Mouse (Mus musculus): ENCODE measurements around the gene Gm49378. TPM values are rescaled to one million over a fixed set of nuclear protein-coding genes. Genes with fewer than 3 reads are reported as not detected.
A peak's percentile ranks its signal among the peaks of the same experiment; 100 is the strongest.

The Gm49378 gene
- polyA plus RNA-seq, 1 experiment from 2014 or later, result 3.9 TPM

DNA sequence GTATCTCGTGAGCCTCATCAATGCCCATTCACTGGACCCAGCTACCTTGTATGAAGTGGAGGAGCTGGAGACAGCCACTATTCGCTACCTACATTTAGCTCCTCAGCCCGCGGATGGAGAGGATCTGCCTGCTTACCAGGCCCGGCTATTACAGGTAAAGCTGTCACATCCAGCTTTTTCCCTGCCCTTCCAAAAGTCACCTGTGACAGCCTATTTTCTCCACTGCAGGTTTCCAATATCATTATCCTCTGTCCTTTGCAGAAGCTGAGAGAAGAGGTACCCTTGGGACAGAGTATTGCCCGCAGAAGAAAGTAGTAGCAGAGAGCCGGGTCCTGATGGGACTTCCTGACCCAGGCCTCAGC is 34.4 kb downstream of the Gm49378 start, which contains the start of gene Irf9:
Gene Irf9 (plus strand): TSS at position 301 of the 362 bp plus-strand sequence.
- no peak for ATAC-seq (ENCODE audit: insufficient number of reproducible peaks, insufficient read depth, low FRiP score, low read depth)
- Histone ChIP-seq H3K4me1 (ENCODE audit: control insufficient read depth, insufficient read depth, low read length) (peaks cover 10% of the 10 kb centered on the region; the same call in 1 of the 2 replicates), H3K4me2 (replicated peaks; ENCODE audit: low read depth, low read length) (peak within 1 kb of the TSS; percentile 49)

DNA sequence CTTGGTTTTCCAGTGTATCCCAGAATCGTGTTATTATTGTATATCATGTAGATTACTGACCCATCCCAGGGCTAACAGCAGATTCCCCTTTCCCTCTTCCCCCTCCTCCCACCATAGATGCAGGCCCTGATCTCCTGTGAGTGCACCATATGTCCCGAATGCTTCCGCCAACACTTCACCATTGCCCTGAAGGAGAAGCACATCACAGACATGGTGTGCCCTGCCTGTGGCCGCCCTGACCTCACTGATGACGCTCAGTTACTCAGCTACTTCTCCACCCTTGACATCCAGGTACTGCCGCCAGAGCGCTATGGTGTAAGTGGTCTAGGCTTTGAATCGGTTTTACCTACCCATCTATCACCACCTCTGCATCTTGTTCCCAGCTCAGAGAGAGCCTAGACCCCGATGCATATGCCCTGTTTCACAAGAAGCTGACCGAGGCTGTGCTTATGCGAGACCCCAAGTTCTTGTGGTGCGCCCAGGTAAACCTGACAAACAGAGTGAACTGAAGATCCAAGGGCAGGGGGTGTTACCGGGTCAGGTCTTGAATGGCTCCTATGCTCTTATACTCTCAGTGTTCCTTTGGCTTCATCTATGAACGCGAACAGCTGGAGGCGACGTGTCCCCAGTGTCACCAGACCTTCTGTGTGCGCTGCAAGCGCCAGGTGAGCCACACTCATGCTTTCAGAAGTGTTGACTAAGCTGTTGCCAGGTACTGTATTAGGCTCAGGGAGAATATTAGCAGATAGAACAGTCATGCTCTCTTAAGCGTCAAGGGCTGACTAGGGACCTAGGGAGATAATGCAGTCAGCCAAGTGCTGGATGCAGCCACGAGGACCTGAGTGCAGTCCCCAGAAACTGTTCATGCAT is 38.9 kb downstream of the Gm49378 start:
- peaks cover 71% of the 10 kb centered on the region for H3K36me3 ChIP-seq (ENCODE audit: control insufficient read depth, insufficient read depth, low read length)
- 95% methylated on average over 21 of the region's 21 CpGs for WGBS

More for the DNA sequence above, 34.4 kb downstream of the Gm49378 start, which contains the start of gene Irf9:
- WGBS, result 87% methylated on average over 7 of the region's 7 CpGs
- Histone ChIP-seq H3K27me3 (ENCODE audit: control insufficient read depth, insufficient read depth, low read length) (no peaks in the 10 kb centered on the region), H3K9me3 (ENCODE audit: control insufficient read depth, low read depth, low read length) (no peaks in the 10 kb centered on the region), H3K9ac (replicated peaks; ENCODE audit: low read depth, low read length) (0 out of 2 replicates have a peak within 1 kb of the TSS, but pooled peaks have one; percentile 11), H3K36me3 (ENCODE audit: control insufficient read depth, insufficient read depth, low read length) (peaks cover 59% of the 10 kb centered on the region), H3K27ac (ENCODE audit: low read length) (peak within 1 kb of the TSS; percentile 79), H3K4me3 (ENCODE audit: low read depth, low read length) (peak within 1 kb of the TSS; percentile 29)

DNA sequence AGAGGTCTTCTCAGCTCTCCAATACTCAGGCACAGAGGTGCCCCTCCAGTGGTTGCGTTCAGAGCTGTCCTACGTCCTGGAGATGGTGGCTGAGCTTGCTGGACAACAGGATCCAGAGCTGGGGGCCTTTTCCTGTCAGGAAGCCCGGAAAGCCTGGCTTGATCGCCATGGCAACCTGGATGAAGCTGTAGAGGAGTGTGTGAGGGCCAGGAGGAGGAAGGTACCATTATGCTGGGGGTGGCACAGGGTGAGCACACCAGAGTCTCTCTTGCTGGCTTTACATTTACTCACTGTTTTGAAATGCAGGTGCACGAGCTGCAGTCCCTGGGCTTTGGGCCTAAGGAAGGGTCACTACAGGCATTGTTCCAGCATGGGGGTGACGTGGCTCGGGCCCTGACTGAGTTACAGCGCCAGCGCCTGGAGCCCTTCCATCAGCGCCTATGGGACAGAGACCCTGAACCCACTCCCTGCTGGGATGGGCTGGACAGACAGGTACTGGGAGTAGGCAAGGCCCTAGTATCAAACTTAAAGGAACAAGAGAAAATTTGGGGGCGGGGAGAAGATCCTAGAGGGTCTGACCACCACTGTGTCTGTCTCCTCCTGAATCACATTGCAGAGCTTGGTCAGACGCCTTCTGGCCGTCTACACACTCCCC is 41.5 kb downstream of the Gm49378 start:
- Histone ChIP-seq H3K9ac (replicated peaks; ENCODE audit: low read depth, low read length) (no peak overlapping the region), H3K27ac (ENCODE audit: low read length) (no peak overlapping the region), H3K36me3 (ENCODE audit: control insufficient read depth, insufficient read depth, low read length) (peaks cover 51% of the 10 kb centered on the region), H3K9me3 (ENCODE audit: control insufficient read depth, low read depth, low read length) (no peaks in the 10 kb centered on the region), H3K4me3 (ENCODE audit: low read depth, low read length) (no peak overlapping the region), H3K27me3 (ENCODE audit: control insufficient read depth, insufficient read depth, low read length) (no peaks in the 10 kb centered on the region), H3K4me2 (replicated peaks; ENCODE audit: low read depth, low read length) (no peak overlapping the region), H3K4me1 (ENCODE audit: control insufficient read depth, insufficient read depth, low read length) (peaks cover 14% of the 10 kb centered on the region)
- 86% methylated on average over 13 of the region's 13 CpGs for WGBS
- ATAC-seq (ENCODE audit: insufficient number of reproducible peaks, insufficient read depth, low FRiP score, low read depth), result no peak

More for the DNA sequence above, 38.9 kb downstream of the Gm49378 start:
- peaks cover 6% of the 10 kb centered on the region; the same call in 1 of the 2 replicates for H3K4me1 ChIP-seq (ENCODE audit: control insufficient read depth, insufficient read depth, low read length)
- ATAC-seq (ENCODE audit: insufficient number of reproducible peaks, insufficient read depth, low FRiP score, low read depth), result no peak
- no peak overlapping the region for H3K27ac ChIP-seq (ENCODE audit: low read length)
- no peaks in the 10 kb centered on the region for H3K9me3 ChIP-seq (ENCODE audit: control insufficient read depth, low read depth, low read length)
- no peak overlapping the region for H3K4me3 ChIP-seq (ENCODE audit: low read depth, low read length)
- H3K9ac ChIP-seq (replicated peaks; ENCODE audit: low read depth, low read length), result no peak overlapping the region
- H3K4me2 ChIP-seq (replicated peaks; ENCODE audit: low read depth, low read length), result no peak overlapping the region
- no peaks in the 10 kb centered on the region for H3K27me3 ChIP-seq (ENCODE audit: control insufficient read depth, insufficient read depth, low read length)

DNA sequence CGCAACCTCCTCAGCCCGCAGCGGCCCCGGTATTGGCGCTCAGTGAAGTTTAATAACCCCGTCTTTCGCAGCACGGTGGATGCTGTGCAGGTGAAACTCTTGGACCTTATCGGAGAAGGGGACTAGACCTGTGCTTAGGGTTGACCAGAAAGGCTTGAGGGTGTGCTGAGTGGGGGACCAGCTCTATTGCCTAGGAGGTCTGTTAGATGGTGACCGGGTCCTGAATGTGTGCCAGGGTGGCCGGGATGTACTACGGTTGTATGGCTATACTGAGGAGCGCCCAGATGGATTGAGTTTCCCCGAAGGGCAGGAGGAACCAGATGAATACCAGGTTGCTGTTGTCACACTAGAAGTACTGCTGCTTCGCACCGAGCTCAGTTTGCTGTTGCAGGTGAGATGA is 45.5 kb downstream of the Gm49378 start:
- no peaks in the 10 kb centered on the region for H3K27me3 ChIP-seq (ENCODE audit: control insufficient read depth, insufficient read depth, low read length)
- H3K9me3 ChIP-seq (ENCODE audit: control insufficient read depth, low read depth, low read length), result no peaks in the 10 kb centered on the region
- ATAC-seq (ENCODE audit: insufficient number of reproducible peaks, insufficient read depth, low FRiP score, low read depth), result no peak
- peak overlapping the region; percentile 78 for H3K9ac ChIP-seq (replicated peaks; ENCODE audit: low read depth, low read length)
- peak overlapping the region; percentile 71; the same call in 1 of the 2 replicates for H3K27ac ChIP-seq (ENCODE audit: low read length)
- H3K4me2 ChIP-seq (replicated peaks; ENCODE audit: low read depth, low read length), result peak overlapping the region; percentile 96
- H3K36me3 ChIP-seq (ENCODE audit: control insufficient read depth, insufficient read depth, low read length), result peaks cover 31% of the 10 kb centered on the region
- peaks cover 18% of the 10 kb centered on the region for H3K4me1 ChIP-seq (ENCODE audit: control insufficient read depth, insufficient read depth, low read length)
- peak overlapping the region; percentile 86 for H3K4me3 ChIP-seq (ENCODE audit: low read depth, low read length)
- WGBS, result 5% methylated on average over 16 of the region's 16 CpGs

DNA sequence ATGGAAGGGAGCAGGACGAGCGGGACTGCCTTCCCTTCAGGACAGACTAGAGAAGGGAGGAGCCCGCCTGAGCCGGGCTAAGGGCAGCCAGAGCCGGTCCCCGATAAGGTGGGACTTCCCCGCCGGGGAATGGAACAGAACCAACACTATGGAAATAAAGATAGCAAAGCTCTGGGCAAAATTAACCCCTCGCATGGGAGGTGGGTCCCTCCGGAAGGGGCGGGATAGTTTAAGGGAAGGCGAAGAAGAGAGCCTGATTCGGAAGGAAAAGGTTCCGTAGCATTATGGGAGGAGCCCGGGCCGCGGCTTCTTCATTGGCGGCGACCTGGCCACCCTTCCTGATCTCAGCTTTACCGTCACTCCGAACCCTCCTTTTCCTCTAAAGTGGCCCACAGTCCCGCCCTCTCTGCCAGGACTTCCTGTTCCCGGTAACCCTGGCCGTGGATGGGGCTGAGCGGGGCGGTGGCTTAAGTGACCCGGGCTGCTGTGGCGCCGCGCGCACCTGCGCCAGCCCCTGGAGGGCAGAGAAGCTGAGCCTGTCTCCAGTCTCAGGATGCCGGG is 46.3 kb downstream of the Gm49378 start, which contains the start of gene Rnf31:
Gene Rnf31 (plus strand): TSS at position 378 of the 561 bp plus-strand sequence.
- peak; percentile 90 for ATAC-seq (ENCODE audit: insufficient number of reproducible peaks, insufficient read depth, low FRiP score, low read depth)
- 0% methylated on average over 33 of the region's 33 CpGs for WGBS
- Histone ChIP-seq H3K27me3 (ENCODE audit: control insufficient read depth, insufficient read depth, low read length) (no peaks in the 10 kb centered on the region), H3K4me1 (ENCODE audit: control insufficient read depth, insufficient read depth, low read length) (peaks cover 18% of the 10 kb centered on the region), H3K4me3 (ENCODE audit: low read depth, low read length) (peak within 1 kb of the TSS; percentile 86), H3K9ac (replicated peaks; ENCODE audit: low read depth, low read length) (peak within 1 kb of the TSS; percentile 78), H3K36me3 (ENCODE audit: control insufficient read depth, insufficient read depth, low read length) (peaks cover 23% of the 10 kb centered on the region), H3K4me2 (replicated peaks; ENCODE audit: low read depth, low read length) (peak within 1 kb of the TSS; percentile 96), H3K27ac (ENCODE audit: low read length) (peak within 1 kb of the TSS; percentile 90), H3K9me3 (ENCODE audit: control insufficient read depth, low read depth, low read length) (no peaks in the 10 kb centered on the region)

DNA sequence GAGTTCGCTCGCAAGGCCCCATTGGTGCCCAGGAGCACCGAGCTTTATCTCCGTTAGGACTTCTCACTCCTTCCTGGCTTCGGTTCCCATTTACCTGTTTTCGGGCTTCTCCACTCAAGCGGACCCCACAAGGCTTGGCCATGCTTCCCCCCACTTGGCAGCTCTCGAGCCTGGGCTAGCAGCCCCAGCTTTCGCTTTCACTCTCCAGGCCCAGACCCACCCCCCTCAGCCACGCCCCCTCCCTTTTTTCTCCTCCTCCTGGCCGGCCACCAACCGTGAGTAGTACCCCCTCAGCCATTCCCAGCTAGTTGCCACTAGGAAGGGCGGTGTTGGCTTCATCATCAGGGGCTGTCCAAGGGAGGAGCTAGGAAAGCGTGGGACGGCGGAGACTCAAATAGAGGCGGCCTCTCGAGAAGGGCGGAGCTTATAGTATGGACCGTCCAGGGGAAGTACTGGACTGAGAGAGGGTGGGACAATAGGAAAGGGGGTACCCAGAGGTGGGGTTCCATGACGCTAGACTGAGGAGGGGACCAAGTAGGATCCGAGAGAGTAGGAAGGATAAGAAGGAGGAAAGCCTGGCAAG is 46.9 kb downstream of the Gm49378 start, which contains the start of gene Psme2:
Gene Psme2 (minus strand): TSS at position 366 of the 583 bp plus-strand sequence.
- under 1% methylated on average over 22 of the region's 22 CpGs for WGBS
- peak within 1 kb of the TSS; percentile 78 for H3K9ac ChIP-seq (replicated peaks; ENCODE audit: low read depth, low read length)
- ATAC-seq (ENCODE audit: insufficient number of reproducible peaks, insufficient read depth, low FRiP score, low read depth), result peak; percentile 96
- H3K4me3 ChIP-seq (ENCODE audit: low read depth, low read length), result peak within 1 kb of the TSS; percentile 86
- H3K4me1 ChIP-seq (ENCODE audit: control insufficient read depth, insufficient read depth, low read length), result peaks cover 18% of the 10 kb centered on the region
- H3K36me3 ChIP-seq (ENCODE audit: control insufficient read depth, insufficient read depth, low read length), result peaks cover 18% of the 10 kb centered on the region
- H3K4me2 ChIP-seq (replicated peaks; ENCODE audit: low read depth, low read length), result peak within 1 kb of the TSS; percentile 96
- H3K9me3 ChIP-seq (ENCODE audit: control insufficient read depth, low read depth, low read length), result no peaks in the 10 kb centered on the region
- no peaks in the 10 kb centered on the region for H3K27me3 ChIP-seq (ENCODE audit: control insufficient read depth, insufficient read depth, low read length)
- peak within 1 kb of the TSS; percentile 90 for H3K27ac ChIP-seq (ENCODE audit: low read length)

DNA sequence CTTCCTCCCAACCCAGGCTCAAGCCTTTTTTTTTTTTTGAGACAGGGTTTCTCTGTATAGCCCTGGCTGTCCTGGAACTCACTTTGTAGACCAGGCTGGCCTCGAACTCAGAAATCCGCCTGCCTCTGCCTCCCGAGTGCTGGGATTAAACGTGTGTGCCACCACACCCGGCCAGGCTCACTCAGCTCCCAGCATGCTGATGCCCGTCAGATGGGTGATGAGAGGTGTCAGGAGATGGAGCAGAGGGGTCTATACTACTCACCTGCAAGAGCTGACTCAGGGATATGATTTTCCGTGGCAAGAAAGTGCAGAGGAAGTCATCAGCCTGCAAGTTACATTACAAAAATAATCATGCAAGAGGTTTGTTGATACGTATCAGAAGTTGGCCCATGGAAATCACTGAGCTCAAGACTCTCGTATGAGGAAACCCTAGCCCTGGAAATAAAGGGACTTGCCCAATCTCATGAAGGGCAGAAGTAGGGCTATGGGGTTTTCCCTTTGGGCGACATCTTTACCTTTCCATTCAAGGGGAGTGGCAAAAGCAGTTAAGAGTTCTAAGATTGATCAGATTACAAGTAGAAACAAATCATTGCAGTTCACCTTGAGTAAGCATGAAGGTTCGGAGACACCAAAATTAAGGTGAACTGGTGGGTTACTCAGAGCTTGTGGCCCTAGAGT is 47.8 kb downstream of the Gm49378 start:
- WGBS, result 78% methylated on average over 11 of the region's 11 CpGs
- H3K36me3 ChIP-seq (ENCODE audit: control insufficient read depth, insufficient read depth, low read length), result peaks cover 8% of the 10 kb centered on the region; the same call in 1 of the 2 replicates
- peak overlapping the region; percentile 64; the same call in 1 of the 2 replicates for H3K27ac ChIP-seq (ENCODE audit: low read length)

More for the DNA sequence above, 47.8 kb downstream of the Gm49378 start:
- Histone ChIP-seq H3K9me3 (ENCODE audit: control insufficient read depth, low read depth, low read length) (no peaks in the 10 kb centered on the region), H3K27me3 (ENCODE audit: control insufficient read depth, insufficient read depth, low read length) (no peaks in the 10 kb centered on the region), H3K4me2 (replicated peaks; ENCODE audit: low read depth, low read length) (peak overlapping the region; percentile 96), H3K4me1 (ENCODE audit: control insufficient read depth, insufficient read depth, low read length) (peaks cover 18% of the 10 kb centered on the region), H3K9ac (replicated peaks; ENCODE audit: low read depth, low read length) (peak overlapping the region; percentile 52), H3K4me3 (ENCODE audit: low read depth, low read length) (peak overlapping the region; percentile 86)
- ATAC-seq (ENCODE audit: insufficient number of reproducible peaks, insufficient read depth, low FRiP score, low read depth), result no peak

Data from stomach, embryonic 14.5 days (tissue).